ENCODE assay signal across 20 mouse cellular contexts in genomic region chr1:62800351-62800750, GRCm38 (mm10).
DNase-seq lines count a peak whose midpoint lies in the region; ATAC-seq and TF ChIP-seq lines count a peak whose summit lies in the region.
"Had no signal": no experiment of that assay in that cellular context is flagged by ENCODE, and none has a peak within 500 bp of the region (broad histone marks: within the 10 kb centered on the region; RNA-seq: fewer than 3 reads in every experiment).

No protein-coding gene starts in this region.

- H3K9ac ChIP-seq in liver, embryonic 13.5 days = no peak overlapping the region
- H3K9ac ChIP-seq: limb, embryonic 13.5 days; lung, embryonic 15.5 days; neural tube, embryonic 12.5 days had no signal

- H3K4me3 ChIP-seq in layer of hippocampus, adult 2 months = no peak overlapping the region
- H3K4me3 ChIP-seq in liver, embryonic 13.5 days (replicated peaks) = no peak overlapping the region
- H3K4me3 ChIP-seq: forebrain, embryonic 10.5 days; limb, embryonic 13.5 days; lung, embryonic 15.5 days; neural tube, embryonic 12.5 days had no signal

- 21% methylated on average over 5 of the region's 5 CpGs for WGBS in liver, embryonic 13.5 days (ENCODE audit: insufficient replicate concordance)

- H3K4me2 ChIP-seq in liver, embryonic 13.5 days = peak overlapping the region; percentile 18
- H3K4me2 ChIP-seq: limb, embryonic 13.5 days; lung, embryonic 15.5 days; midbrain, embryonic 11.5 days; neural tube, embryonic 12.5 days had no signal

- peak; percentile 59 for DNase-seq in cerebellum, adult 9-10 months
- DNase-seq in cerebellum, adult 8-10 months = no peak
- DNase-seq in layer of hippocampus, adult 2 months (ENCODE audit: low spot score in 2 of 2) = no peak
- no peak for DNase-seq in layer of hippocampus, postnatal 10 days (ENCODE audit: low spot score in 2 of 2)
- DNase-seq in liver, embryonic 13.5 days = peak; percentile 68
- DNase-seq in thymus, adult 18-20 months = no peak
- no peak for DNase-seq in ovary, postnatal 36 days (ENCODE audit: low spot score)
- no peak for DNase-seq in testis, postnatal 14 days (ENCODE audit: low spot score)
- DNase-seq: B cell, adult 2 months; heart, adult 18-20 months; kidney, adult 9 months; lung, postnatal 4 days; right cerebral cortex, adult 18-20 months; thymus, postnatal 25 days had no signal

- H3K9me3 ChIP-seq in liver, embryonic 13.5 days (replicated peaks) = no peaks in the 10 kb centered on the region
- H3K9me3 ChIP-seq: forebrain, embryonic 10.5 days; limb, embryonic 13.5 days; lung, embryonic 15.5 days; neural tube, embryonic 12.5 days had no signal

- H3K36me3 ChIP-seq in liver, embryonic 13.5 days = no peaks in the 10 kb centered on the region
- H3K36me3 ChIP-seq: forebrain, embryonic 10.5 days; lung, embryonic 15.5 days had no signal

- peak overlapping the region; percentile 19; the same call in 1 of the 2 replicates for H3K27ac ChIP-seq in layer of hippocampus, adult 2 months
- peak overlapping the region; percentile 69 for H3K27ac ChIP-seq in liver, embryonic 13.5 days
- H3K27ac ChIP-seq: forebrain, embryonic 10.5 days; limb, embryonic 13.5 days; neural tube, embryonic 12.5 days; stomach, postnatal 0 days had no signal

- peaks cover 64% of the 10 kb centered on the region for H3K4me1 ChIP-seq in liver, embryonic 13.5 days (replicated peaks)

- no peak for TF ChIP-seq CTCF in layer of hippocampus, adult 2 months (conservative IDR thresholded peaks at IDR 0.05)

- no peaks in the 10 kb centered on the region for H3K27me3 ChIP-seq in liver, embryonic 13.5 days
- H3K27me3 ChIP-seq: limb, embryonic 13.5 days; lung, embryonic 15.5 days; neural tube, embryonic 12.5 days had no signal

- ATAC-seq in liver, embryonic 13.5 days (ENCODE audit: low read depth) = peak; percentile 95

Comparison
In these comparisons a context has a peak if more than half of its experiments do, and no peak if none do; other contexts are left out.
1. DNase-seq: peak in cerebellum, adult 9-10 months (single experiment) and liver, embryonic 13.5 days (single experiment); none in cerebellum, adult 8-10 months (single experiment), layer of hippocampus, adult 2 months (0 of 2), layer of hippocampus, postnatal 10 days (0 of 2), thymus, adult 18-20 months (0 of 2), ovary, postnatal 36 days (single experiment) and testis, postnatal 14 days (single experiment).